Mouse (Mus musculus) kidney, embryonic 16.5 days (tissue): ENCODE measurements around the gene Aym1. TPM values are rescaled to one million over a fixed set of nuclear protein-coding genes. Genes with fewer than 3 reads are reported as not detected.
"Not testable (repeated sequence)": the region's sequence is repeated elsewhere in the genome, so short reads cannot be mapped to it uniquely, and the experiment has no call there.

ENCODE experiments used
- ATAC-seq: fragments of 200-750 bp; cut with Nextera tagmentation; 2 replicates; pipeline ENCODE4 v1.8.0; 2017; ENCODE audit warnings: moderate TSS enrichment; ENCODE audit not compliant: low FRiP score, low TSS enrichment
- H3K27ac ChIP-seq: fragments of 300-500 bp; sonication (generic); 2 replicates; pipeline ENCODE4 v1.5.1; 2014; ENCODE audit warnings: low read length
- H3K27me3 ChIP-seq: fragments of 300-500 bp; sonication (generic); 2 replicates; pipeline ENCODE4 v1.6.1; 2014; ENCODE audit warnings: low read length, control low read depth, mixed read lengths; ENCODE audit not compliant: insufficient read depth
- H3K36me3 ChIP-seq: fragments of 300-500 bp; sonication (generic); 2 replicates; pipeline ENCODE4 v1.6.1; 2014; ENCODE audit warnings: low read length, control low read depth, mixed read lengths; ENCODE audit not compliant: insufficient read depth
- H3K4me1 ChIP-seq: fragments of 300-500 bp; sonication (generic); 2 replicates; pipeline ENCODE4 v1.6.1; 2014; ENCODE audit warnings: low read length, control low read depth, mixed read lengths; ENCODE audit not compliant: insufficient read depth
- H3K4me2 ChIP-seq: fragments of 300-500 bp; sonication (generic); replicated peaks from 2 replicates; pipeline ENCODE4 v1.6.1; 2014; ENCODE audit warnings: low read depth, low read length
- H3K4me3 ChIP-seq: fragments of 300-500 bp; sonication (generic); 2 replicates; pipeline ENCODE4 v1.5.1; 2014; ENCODE audit warnings: mild to moderate bottlenecking, low read length
- H3K9ac ChIP-seq: fragments of 300-500 bp; sonication (generic); replicated peaks from 2 replicates; pipeline ENCODE4 v1.6.1; 2014; ENCODE audit warnings: low read length
- H3K9me3 ChIP-seq: fragments of 300-500 bp; sonication (generic); 2 replicates; pipeline ENCODE4 v1.6.1; 2016; ENCODE audit warnings: low read length, control low read depth
- WGBS: fragments of 180-500 bp; shearing (Covaris S2); extraction: QIAGEN DNeasy Blood & Tissue Kit; methylation state at CpG from one replicate; pipeline ENCODE4 v1.1.7; 2014; 5-methylcytosine and 5-hydroxymethylcytosine counted together
- polyA plus RNA-seq: library from polyadenylated mRNA; unstranded; fragments of >200 nt; fragmentation: Nextera tagmentation; extraction: Ambion mirVana; gene quantifications from 2 replicates; pipeline ENCODE4 v1.2.1, GENCODE M21; 2015

Aym1 gene
- polyA plus RNA-seq, 1 experiment from 2014 or later: not detected

GRCm38 (mm10) chr5:113334621-113335530 lies 22.2 kb upstream of the Aym1 start:
- ATAC-seq: no peak
- 7% methylated on average over 34 of the region's 34 CpGs for WGBS
- H3K9ac ChIP-seq: no peak overlapping the region
- peaks cover 57% of the 10 kb centered on the region for H3K27me3 ChIP-seq
- H3K4me2 ChIP-seq: peak overlapping the region; percentile 52
- H3K4me1 ChIP-seq: peaks cover 20% of the 10 kb centered on the region
- H3K9me3 ChIP-seq: peaks cover 5% of the 10 kb centered on the region; the same call in 1 of the 2 replicates
- H3K4me3 ChIP-seq: peak overlapping the region; percentile 36
- H3K27ac ChIP-seq: no peak overlapping the region
- no peaks in the 10 kb centered on the region for H3K36me3 ChIP-seq

GRCm38 (mm10) chr5:113335732-113336131 lies 21.4 kb upstream of the Aym1 start:
- Histone ChIP-seq H3K27me3 (peaks cover 57% of the 10 kb centered on the region), H3K36me3 (no peaks in the 10 kb centered on the region), H3K4me1 (peaks cover 20% of the 10 kb centered on the region), H3K4me2 (peak overlapping the region; percentile 52), H3K9me3 (peaks cover 5% of the 10 kb centered on the region; the same call in 1 of the 2 replicates), H3K9ac (0 out of 2 replicates have a peak overlapping the region, but pooled peaks have one; percentile 16), H3K27ac (no peak overlapping the region), H3K4me3 (peak overlapping the region; percentile 36)
- 2% methylated on average over 17 of the region's 17 CpGs for WGBS
- no peak for ATAC-seq

- 33% methylated on average over 9 of the region's 9 CpGs for WGBS
- peaks cover 57% of the 10 kb centered on the region for H3K27me3 ChIP-seq
- H3K36me3 ChIP-seq: no peaks in the 10 kb centered on the region
- no peak overlapping the region for H3K27ac ChIP-seq
- peaks cover 20% of the 10 kb centered on the region for H3K4me1 ChIP-seq
- H3K9me3 ChIP-seq: peaks cover 3% of the 10 kb centered on the region; the same call in 1 of the 2 replicates
- H3K9ac ChIP-seq: no peak overlapping the region
- no peak overlapping the region; the same call in 1 of the 2 replicates for H3K4me2 ChIP-seq
- H3K4me3 ChIP-seq: no peak overlapping the region; the same call in 1 of the 2 replicates
- ATAC-seq: no peak
These were observed 20.8 kb upstream of the Aym1 start for GRCm38 (mm10) chr5:113336281-113336680.

- H3K4me3 ChIP-seq: no peak overlapping the region
- no peak overlapping the region for H3K4me2 ChIP-seq
- H3K36me3 ChIP-seq: no peaks in the 10 kb centered on the region
- H3K27ac ChIP-seq: no peak overlapping the region
- 0 out of 2 replicates have a peak, but pooled peaks cover 9% of the 10 kb centered on the region for H3K4me1 ChIP-seq
- ATAC-seq: no peak
- no peaks in the 10 kb centered on the region for H3K9me3 ChIP-seq
- WGBS: 21% methylated on average over 16 of the region's 16 CpGs
- peaks cover 57% of the 10 kb centered on the region for H3K27me3 ChIP-seq
- no peak overlapping the region for H3K9ac ChIP-seq
These were observed 12.3 kb upstream of the Aym1 start for GRCm38 (mm10) chr5:113344635-113345386.

- no peaks in the 10 kb centered on the region for H3K9me3 ChIP-seq
- 0 out of 2 replicates have a peak, but pooled peaks cover 9% of the 10 kb centered on the region for H3K4me1 ChIP-seq
- no peaks in the 10 kb centered on the region for H3K36me3 ChIP-seq
- H3K9ac ChIP-seq: no peak overlapping the region
- no peak for ATAC-seq
- no peak overlapping the region for H3K4me2 ChIP-seq
- no peak overlapping the region for H3K27ac ChIP-seq
- 11% methylated on average over 11 of the region's 11 CpGs for WGBS
- no peak overlapping the region for H3K4me3 ChIP-seq
- H3K27me3 ChIP-seq: peaks cover 57% of the 10 kb centered on the region
These were observed 11.3 kb upstream of the Aym1 start for GRCm38 (mm10) chr5:113345781-113346180.

GRCm38 (mm10) chr5:113346651-113347050 lies 10.4 kb upstream of the Aym1 start:
- not testable (repeated sequence) for H3K9me3 ChIP-seq, H3K27ac ChIP-seq, ATAC-seq, H3K36me3 ChIP-seq, H3K4me1 ChIP-seq, H3K4me3 ChIP-seq, H3K9ac ChIP-seq, H3K4me2 ChIP-seq
- H3K27me3 ChIP-seq: peaks cover 55% of the 10 kb centered on the region
- 44% methylated on average over 6 of the region's 6 CpGs for WGBS

GRCm38 (mm10) chr5:113347593-113347992 lies 9.5 kb upstream of the Aym1 start:
- H3K27me3 ChIP-seq: peaks cover 52% of the 10 kb centered on the region
- H3K4me1 ChIP-seq: peaks cover 17% of the 10 kb centered on the region; the same call in 1 of the 2 replicates
- H3K4me3 ChIP-seq: no peak overlapping the region
- no peak for ATAC-seq
- no peak overlapping the region for H3K9ac ChIP-seq
- H3K27ac ChIP-seq: no peak overlapping the region
- H3K9me3 ChIP-seq: no peaks in the 10 kb centered on the region
- WGBS: 39% methylated on average over 12 of the region's 12 CpGs
- H3K36me3 ChIP-seq: no peaks in the 10 kb centered on the region
- H3K4me2 ChIP-seq: no peak overlapping the region

GRCm38 (mm10) chr5:113348597-113348996 lies 8.5 kb upstream of the Aym1 start:
- WGBS: 12% methylated on average over 13 of the region's 13 CpGs
- Histone ChIP-seq H3K4me1 (peaks cover 19% of the 10 kb centered on the region; the same call in 1 of the 2 replicates), H3K4me2 (no peak overlapping the region), H3K27me3 (peaks cover 50% of the 10 kb centered on the region), H3K36me3 (no peaks in the 10 kb centered on the region), H3K9me3 (no peaks in the 10 kb centered on the region), H3K9ac (no peak overlapping the region), H3K27ac (no peak overlapping the region), H3K4me3 (no peak overlapping the region)
- no peak for ATAC-seq

GRCm38 (mm10) chr5:113349226-113349625 lies 7.9 kb upstream of the Aym1 start:
- WGBS: 8% methylated on average over 7 of the region's 7 CpGs
- ATAC-seq: no peak
- Histone ChIP-seq H3K27ac (no peak overlapping the region), H3K9me3 (no peaks in the 10 kb centered on the region), H3K36me3 (no peaks in the 10 kb centered on the region), H3K27me3 (peaks cover 49% of the 10 kb centered on the region), H3K4me3 (no peak overlapping the region), H3K4me2 (no peak overlapping the region), H3K4me1 (peaks cover 19% of the 10 kb centered on the region; the same call in 1 of the 2 replicates), H3K9ac (no peak overlapping the region)
